Mouse (Mus musculus) olfactory bulb, adult 2 months (tissue): ENCODE results near the gene Dlx3.

Source experiments
- CTCF ChIP-seq: fragments of 200-500 bp; IDR thresholded peaks from 2 replicates; pipeline ENCODE4 v1.5.1; 2012; ENCODE audit warnings: low read depth, mild to moderate bottlenecking, low read length, moderate library complexity; ENCODE audit not compliant: insufficient read depth
- POLR2A ChIP-seq: fragments of 200-500 bp; IDR thresholded peaks from 2 replicates; pipeline ENCODE4 v1.6.1; 2012; ENCODE audit warnings: mild to moderate bottlenecking, low read depth, low read length, moderate library complexity; ENCODE audit not compliant: insufficient read depth

GRCm38 (mm10) chr11:95085710-95086109, 34.2 kb upstream of the Dlx3 start:
- TF ChIP-seq POLR2A, result no peak
- no peak for TF ChIP-seq CTCF
